ENCODE assay signal across 24 mouse cellular contexts in the genomic region with DNA sequence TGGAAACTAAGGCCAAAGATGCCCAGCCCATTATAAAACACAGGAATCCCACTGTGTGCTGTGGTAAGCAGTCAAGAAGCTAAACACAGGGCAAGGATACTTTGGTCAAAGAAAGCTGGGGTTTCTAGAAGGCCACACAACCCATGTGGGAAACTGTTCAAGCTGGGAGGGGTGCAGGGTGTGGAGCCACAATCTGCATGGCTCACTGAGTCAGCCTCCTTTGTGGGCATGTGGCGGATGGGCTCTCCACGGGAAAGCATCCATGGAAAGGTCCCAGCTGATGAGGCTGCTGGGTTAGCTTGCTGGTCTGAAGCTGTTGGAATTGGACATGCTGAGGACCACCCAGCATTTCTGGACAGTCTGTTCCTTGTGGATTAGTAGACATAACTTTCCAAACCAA.
DNase-seq lines count a peak whose midpoint lies in the region; ATAC-seq lines count a peak whose summit lies in the region.
"Had no signal": no experiment of that assay in that cellular context is flagged by ENCODE, and none has a peak within 500 bp of the region (broad histone marks: within the 10 kb centered on the region; RNA-seq: fewer than 3 reads in every experiment).

No protein-coding gene starts in this region.

- H3K27ac ChIP-seq in heart, embryonic 12.5 days (ENCODE audit: poor library complexity, severe bottlenecking) = no peak overlapping the region
- H3K27ac ChIP-seq in limb, embryonic 15.5 days = no peak overlapping the region
- H3K27ac ChIP-seq: forebrain, embryonic 10.5 days; heart, adult 2 months; heart, embryonic 13.5 days; hindbrain, embryonic 12.5 days had no signal

- H3K9ac ChIP-seq in heart, embryonic 12.5 days = no peak overlapping the region
- H3K9ac ChIP-seq in limb, embryonic 15.5 days = no peak overlapping the region
- H3K9ac ChIP-seq: heart, embryonic 13.5 days; hindbrain, embryonic 12.5 days had no signal

- H3K4me3 ChIP-seq in heart, embryonic 12.5 days = no peak overlapping the region
- no peak overlapping the region for H3K4me3 ChIP-seq in limb, embryonic 15.5 days
- H3K4me3 ChIP-seq: erythroblast, embryonic 14.5 days; forebrain, embryonic 10.5 days; heart, adult 2 months; heart, embryonic 13.5 days; hindbrain, embryonic 12.5 days had no signal

- 82% methylated on average over 2 of the region's 2 CpGs for WGBS in heart, embryonic 12.5 days
- 78% methylated on average over 2 of the region's 2 CpGs for WGBS in limb, embryonic 15.5 days

- no peaks in the 10 kb centered on the region for H3K4me1 ChIP-seq in heart, embryonic 12.5 days (replicated peaks)
- no peaks in the 10 kb centered on the region for H3K4me1 ChIP-seq in limb, embryonic 15.5 days
- H3K4me1 ChIP-seq: heart, embryonic 13.5 days had no signal

- H3K36me3 ChIP-seq in heart, embryonic 12.5 days = 0 out of 2 replicates have a peak, but pooled peaks cover 3% of the 10 kb centered on the region
- H3K36me3 ChIP-seq in limb, embryonic 15.5 days = no peaks in the 10 kb centered on the region
- H3K36me3 ChIP-seq: hindbrain, embryonic 12.5 days had no signal

- no peak overlapping the region for H3K4me2 ChIP-seq in heart, embryonic 12.5 days
- H3K4me2 ChIP-seq in limb, embryonic 15.5 days = no peak overlapping the region
- H3K4me2 ChIP-seq: heart, embryonic 13.5 days; hindbrain, embryonic 12.5 days had no signal

- peak; percentile 88 for DNase-seq in heart, adult 11 months
- DNase-seq in urinary bladder, postnatal 14 days (ENCODE audit: low spot score) = peak; percentile 52
- no peak for DNase-seq in urinary bladder, postnatal 10 days (ENCODE audit: low spot score)
- DNase-seq in ovary, postnatal 10 days (ENCODE audit: low spot score) = no peak
- no peak for DNase-seq in adrenal gland, postnatal 36 days
- DNase-seq: adrenal gland, adult 2 months; adrenal gland, postnatal 25 days; cerebellum, adult 2 months; cerebellum, postnatal 10 days; gastrocnemius, postnatal 10 days; heart, adult 2 months; heart, postnatal 4 days had no signal

- no peaks in the 10 kb centered on the region for H3K9me3 ChIP-seq in heart, embryonic 12.5 days (replicated peaks)
- no peaks in the 10 kb centered on the region for H3K9me3 ChIP-seq in limb, embryonic 15.5 days
- H3K9me3 ChIP-seq: forebrain, embryonic 10.5 days; heart, embryonic 13.5 days; hindbrain, embryonic 12.5 days had no signal

- ATAC-seq in heart, embryonic 12.5 days (ENCODE audit: insufficient number of reproducible peaks, low FRiP score) = no peak
- ATAC-seq in limb, embryonic 15.5 days (ENCODE audit: insufficient number of reproducible peaks, low FRiP score, low TSS enrichment, low read depth) = peak; percentile 61
- ATAC-seq: activated CD4-positive, CD25-positive, alpha-beta regulatory T cell, adult 4 months; forebrain, embryonic 14.5 days; hindbrain, embryonic 16.5 days; inflammation-experienced regulatory T-cells, adult 6 months; Patski had no signal

- no peaks in the 10 kb centered on the region for H3K27me3 ChIP-seq in heart, embryonic 12.5 days (replicated peaks)
- no peaks in the 10 kb centered on the region for H3K27me3 ChIP-seq in limb, embryonic 15.5 days
- H3K27me3 ChIP-seq: CH12.LX; heart, embryonic 13.5 days; hindbrain, embryonic 12.5 days; Patski had no signal

Comparison
In these comparisons a context has a peak if more than half of its experiments do, and no peak if none do; other contexts are left out.
1. DNase-seq: peak in heart, adult 11 months (single experiment) and urinary bladder, postnatal 14 days (single experiment); none in urinary bladder, postnatal 10 days (single experiment), ovary, postnatal 10 days (single experiment) and adrenal gland, postnatal 36 days (0 of 2).